Mouse (Mus musculus): ENCODE data around the gene Usp22.

DNA sequence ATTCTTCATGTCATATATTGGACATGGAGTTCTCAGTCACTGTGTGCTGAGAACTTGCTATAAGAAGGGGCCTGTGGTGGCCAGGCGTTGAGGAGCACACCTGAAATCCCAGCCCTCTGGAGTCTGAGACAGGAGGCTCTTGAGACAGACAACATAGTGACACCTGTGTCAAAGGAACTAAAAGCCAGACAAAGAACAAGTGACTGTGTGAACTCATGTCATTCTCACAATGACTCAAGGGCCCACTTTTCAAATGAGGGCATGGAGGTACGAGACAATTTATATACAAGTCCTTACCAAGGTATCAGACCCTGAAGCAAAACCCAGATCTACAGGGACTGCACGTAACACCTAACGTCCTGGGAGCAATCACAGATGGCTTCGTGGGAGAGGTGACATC is 48.9 kb downstream of the Usp22 start:
- TF ChIP-seq POLR2A (IDR thresholded peaks at IDR 0.05; ENCODE audit: control insufficient read depth, extremely low read depth, insufficient read depth, low read length, poor library complexity): no peak
- TF ChIP-seq CTCF (IDR thresholded peaks at IDR 0.05; ENCODE audit: borderline replicate concordance, control insufficient read depth, extremely low read depth, insufficient read depth, low read length, poor library complexity): no peak

All from thymus, adult 2 months (tissue).